Mouse (Mus musculus) hindbrain, embryonic 12.5 days (tissue): ENCODE data around the gene Stard10. TPM values are rescaled to one million over a fixed set of nuclear protein-coding genes. Genes with fewer than 3 reads are reported as not detected.

ENCODE experiments used
- ATAC-seq: fragments of 200-750 bp; cut with Nextera tagmentation; 2 replicates; pipeline ENCODE4 v1.8.0; 2017; ENCODE audit warnings: moderate TSS enrichment; ENCODE audit not compliant: low FRiP score
- H3K27ac ChIP-seq: fragments of 300-500 bp; sonication (generic); 2 replicates; pipeline ENCODE4 v1.5.1; 2016; ENCODE audit warnings: mild to moderate bottlenecking
- H3K27me3 ChIP-seq: fragments of 300-500 bp; sonication (generic); 2 replicates; pipeline ENCODE4 v1.6.1; 2016; ENCODE audit warnings: mild to moderate bottlenecking
- H3K36me3 ChIP-seq: fragments of 300-500 bp; sonication (generic); 2 replicates; pipeline ENCODE4 v1.6.1; 2016; ENCODE audit warnings: mild to moderate bottlenecking
- H3K4me1 ChIP-seq: fragments of 300-500 bp; sonication (generic); 2 replicates; pipeline ENCODE4 v1.6.1; 2016
- H3K4me2 ChIP-seq: fragments of 300-500 bp; sonication (generic); replicated peaks from 2 replicates; pipeline ENCODE4 v1.6.1; 2016; ENCODE audit warnings: mild to moderate bottlenecking
- H3K4me3 ChIP-seq: fragments of 300-500 bp; sonication (generic); 2 replicates; pipeline ENCODE4 v1.5.1; 2016; ENCODE audit warnings: mild to moderate bottlenecking
- H3K9ac ChIP-seq: fragments of 300-500 bp; sonication (generic); 2 replicates; pipeline ENCODE4 v1.6.1; 2016; ENCODE audit warnings: mild to moderate bottlenecking, moderate library complexity
- H3K9me3 ChIP-seq: fragments of 300-500 bp; sonication (generic); replicated peaks from 2 replicates; pipeline ENCODE4 v1.6.1; 2016; ENCODE audit warnings: mild to moderate bottlenecking
- WGBS: fragments of 180-500 bp; shearing (Covaris S2); methylation state at CpG from one replicate; pipeline ENCODE4 v1.1.7; 2016; 5-methylcytosine and 5-hydroxymethylcytosine counted together
- polyA plus RNA-seq: library from polyadenylated mRNA; unstranded; fragments of >200 nt; fragmentation: Nextera tagmentation; extraction: Ambion mirVana; gene quantifications from 2 replicates; pipeline ENCODE4 v1.2.1, GENCODE M21; 2016

The Stard10 gene
- polyA plus RNA-seq, 1 experiment from 2014 or later = 11.5 TPM

GRCm38 (mm10) chr7:101381512-101381911 lies 64.6 kb downstream of the Stard10 start:
- Histone ChIP-seq H3K9ac (no peak overlapping the region), H3K27me3 (no peaks in the 10 kb centered on the region), H3K4me1 (peaks cover 16% of the 10 kb centered on the region), H3K4me2 (no peak overlapping the region), H3K36me3 (no peaks in the 10 kb centered on the region), H3K27ac (no peak overlapping the region), H3K9me3 (no peaks in the 10 kb centered on the region), H3K4me3 (no peak overlapping the region)
- ATAC-seq = no peak
- WGBS = 78% methylated on average over 6 of the region's 6 CpGs

DNA sequence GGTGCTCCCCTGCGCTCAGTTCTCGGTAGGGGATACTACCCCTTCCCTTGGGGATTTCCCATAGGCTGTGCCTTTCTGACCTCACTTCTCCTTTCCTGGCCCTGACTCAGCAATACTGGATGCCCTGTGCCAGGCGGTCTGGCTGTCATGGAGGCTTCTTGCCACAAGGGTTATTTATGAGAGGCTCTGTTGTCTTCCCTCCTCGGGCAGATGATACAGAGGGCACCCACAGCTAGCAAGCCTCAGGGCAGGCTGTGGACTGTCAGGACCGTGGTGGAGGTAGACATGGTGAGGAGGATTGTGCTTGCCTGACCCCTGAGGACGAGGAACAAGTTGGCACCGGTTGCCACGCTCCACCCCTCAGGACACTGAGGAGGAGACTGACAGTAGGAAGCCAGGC lies 65.5 kb downstream of the Stard10 start:
- Histone ChIP-seq H3K4me2 (no peak overlapping the region), H3K27ac (no peak overlapping the region), H3K27me3 (no peaks in the 10 kb centered on the region), H3K36me3 (no peaks in the 10 kb centered on the region), H3K9me3 (no peaks in the 10 kb centered on the region), H3K9ac (no peak overlapping the region), H3K4me1 (peaks cover 16% of the 10 kb centered on the region), H3K4me3 (no peak overlapping the region)
- no peak for ATAC-seq
- WGBS = 72% methylated on average over 8 of the region's 8 CpGs

GRCm38 (mm10) chr7:101383756-101384155 lies 66.9 kb downstream of the Stard10 start:
- WGBS = 75% methylated on average over 3 of the region's 3 CpGs
- Histone ChIP-seq H3K4me2 (no peak overlapping the region), H3K4me1 (peaks cover 8% of the 10 kb centered on the region), H3K9ac (no peak overlapping the region), H3K36me3 (no peaks in the 10 kb centered on the region), H3K27ac (no peak overlapping the region), H3K4me3 (no peak overlapping the region), H3K27me3 (no peaks in the 10 kb centered on the region), H3K9me3 (no peaks in the 10 kb centered on the region)
- ATAC-seq = no peak

GRCm38 (mm10) chr7:101384931-101385330 lies 68.0 kb downstream of the Stard10 start:
- no peaks in the 10 kb centered on the region for H3K9me3 ChIP-seq
- no peak overlapping the region for H3K4me2 ChIP-seq
- no peak for ATAC-seq
- H3K4me1 ChIP-seq = peaks cover 8% of the 10 kb centered on the region
- no peaks in the 10 kb centered on the region for H3K27me3 ChIP-seq
- H3K36me3 ChIP-seq = no peaks in the 10 kb centered on the region
- no peak overlapping the region for H3K27ac ChIP-seq
- WGBS = 74% methylated on average over 10 of the region's 10 CpGs
- H3K4me3 ChIP-seq = no peak overlapping the region
- no peak overlapping the region for H3K9ac ChIP-seq

DNA sequence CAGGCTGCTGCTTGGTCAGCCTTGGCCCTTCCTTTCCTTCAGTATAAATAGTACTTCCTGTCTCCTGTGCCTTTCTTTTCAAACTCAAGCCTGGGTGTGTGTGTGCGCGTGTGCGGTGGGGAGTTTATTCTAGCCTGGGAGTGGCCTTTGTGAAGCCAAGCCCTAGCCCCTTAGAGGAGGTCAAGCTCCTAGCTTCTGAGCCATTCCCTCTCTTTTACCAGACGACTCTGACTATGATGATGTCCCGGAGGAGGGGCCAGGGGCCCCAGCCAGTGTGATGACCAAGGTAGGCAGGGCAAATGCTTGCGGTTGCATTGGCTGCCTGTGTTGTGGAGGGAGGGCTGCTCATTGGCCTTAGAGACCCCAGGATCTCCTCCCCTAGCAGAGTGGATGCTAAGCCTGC lies 68.4 kb downstream of the Stard10 start:
- Histone ChIP-seq H3K4me1 (peaks cover 8% of the 10 kb centered on the region), H3K4me2 (no peak overlapping the region), H3K9me3 (no peaks in the 10 kb centered on the region), H3K4me3 (no peak overlapping the region), H3K27ac (no peak overlapping the region), H3K27me3 (no peaks in the 10 kb centered on the region), H3K36me3 (no peaks in the 10 kb centered on the region), H3K9ac (no peak overlapping the region)
- no peak for ATAC-seq
- WGBS = 47% methylated on average over 6 of the region's 6 CpGs

- WGBS = 56% methylated on average over 5 of the region's 10 CpGs
Observed at GRCm38 (mm10) chr7:101385866-101386452, 69.1 kb downstream of the Stard10 start.

GRCm38 (mm10) chr7:101389256-101389655 lies 72.4 kb downstream of the Stard10 start:
- Histone ChIP-seq H3K27ac (no peak overlapping the region), H3K9me3 (no peaks in the 10 kb centered on the region), H3K9ac (no peak overlapping the region), H3K4me3 (no peak overlapping the region), H3K4me2 (no peak overlapping the region), H3K36me3 (no peaks in the 10 kb centered on the region), H3K27me3 (no peaks in the 10 kb centered on the region), H3K4me1 (peaks cover 21% of the 10 kb centered on the region)
- no peak for ATAC-seq
- WGBS = 85% methylated on average over 6 of the region's 6 CpGs

More at GRCm38 (mm10) chr7:101385866-101386452, 69.1 kb downstream of the Stard10 start:
- no peak overlapping the region for H3K9ac ChIP-seq
- H3K9me3 ChIP-seq = no peaks in the 10 kb centered on the region
- H3K27me3 ChIP-seq = no peaks in the 10 kb centered on the region
- H3K4me1 ChIP-seq = peaks cover 8% of the 10 kb centered on the region
- no peak overlapping the region for H3K4me2 ChIP-seq
- no peaks in the 10 kb centered on the region for H3K36me3 ChIP-seq
- no peak overlapping the region for H3K4me3 ChIP-seq
- no peak overlapping the region for H3K27ac ChIP-seq
- ATAC-seq = no peak

DNA sequence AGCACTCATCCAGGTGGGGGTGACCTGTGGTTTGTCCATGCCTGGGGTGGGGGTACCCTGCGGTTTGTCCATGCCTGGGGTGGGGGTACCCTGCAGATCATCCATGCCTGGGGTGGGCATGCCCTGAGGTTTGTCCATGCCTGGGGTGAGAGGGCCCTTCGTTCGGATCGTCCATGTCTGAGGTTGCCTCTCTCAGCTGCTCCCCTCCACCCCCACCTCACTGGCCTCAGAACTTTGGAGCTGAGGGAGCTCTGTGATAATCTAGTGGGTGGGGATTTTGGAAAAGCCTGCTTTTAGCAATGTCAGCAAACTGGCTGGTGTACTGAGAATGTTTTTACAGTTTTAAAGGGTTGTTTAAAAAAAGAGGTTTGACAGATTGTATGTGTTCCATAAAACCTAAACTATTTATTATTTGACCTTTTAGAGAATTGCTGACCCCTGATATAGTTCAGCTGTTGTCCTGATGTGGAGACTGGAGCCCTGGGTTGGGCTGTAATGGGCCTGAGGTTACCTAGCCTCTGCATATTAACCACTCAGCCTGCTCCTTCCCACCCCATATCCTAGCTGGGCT lies 75.1 kb downstream of the Stard10 start:
- 85% methylated on average over 4 of the region's 4 CpGs for WGBS
- no peaks in the 10 kb centered on the region for H3K27me3 ChIP-seq
- H3K9ac ChIP-seq = no peak overlapping the region
- no peaks in the 10 kb centered on the region for H3K9me3 ChIP-seq
- ATAC-seq = peak; percentile 15; the same call in 1 of the 2 replicates
- peaks cover 13% of the 10 kb centered on the region for H3K4me1 ChIP-seq
- H3K36me3 ChIP-seq = no peaks in the 10 kb centered on the region
- H3K4me3 ChIP-seq = no peak overlapping the region
- no peak overlapping the region for H3K27ac ChIP-seq
- no peak overlapping the region for H3K4me2 ChIP-seq

GRCm38 (mm10) chr7:101393015-101393414 lies 76.1 kb downstream of the Stard10 start:
- H3K27ac ChIP-seq = peak overlapping the region; percentile 36; the same call in 1 of the 2 replicates
- 64% methylated on average over 4 of the region's 4 CpGs for WGBS
- H3K4me3 ChIP-seq = no peak overlapping the region
- no peak overlapping the region for H3K9ac ChIP-seq
- H3K4me1 ChIP-seq = peaks cover 13% of the 10 kb centered on the region
- H3K4me2 ChIP-seq = no peak overlapping the region
- H3K9me3 ChIP-seq = no peaks in the 10 kb centered on the region
- H3K27me3 ChIP-seq = no peaks in the 10 kb centered on the region
- ATAC-seq = no peak
- H3K36me3 ChIP-seq = no peaks in the 10 kb centered on the region

GRCm38 (mm10) chr7:101393694-101394504 lies 77.0 kb downstream of the Stard10 start:
- ATAC-seq = peak; percentile 35; the same call in 1 of the 2 replicates
- Histone ChIP-seq H3K27ac (peak overlapping the region; percentile 49), H3K9ac (0 out of 2 replicates have a peak overlapping the region, but pooled peaks have one; percentile 14), H3K4me2 (0 out of 2 replicates have a peak overlapping the region, but pooled peaks have one; percentile 9), H3K36me3 (no peaks in the 10 kb centered on the region), H3K4me3 (no peak overlapping the region), H3K4me1 (peaks cover 13% of the 10 kb centered on the region), H3K27me3 (no peaks in the 10 kb centered on the region), H3K9me3 (no peaks in the 10 kb centered on the region)
- WGBS = 43% methylated on average over 8 of the region's 8 CpGs

- Histone ChIP-seq H3K36me3 (no peaks in the 10 kb centered on the region), H3K27me3 (no peaks in the 10 kb centered on the region), H3K4me1 (peaks cover 13% of the 10 kb centered on the region), H3K4me3 (no peak overlapping the region), H3K9me3 (no peaks in the 10 kb centered on the region), H3K27ac (peak overlapping the region; percentile 49; the same call in 1 of the 2 replicates), H3K4me2 (0 out of 2 replicates have a peak overlapping the region, but pooled peaks have one; percentile 9), H3K9ac (no peak overlapping the region)
- 69% methylated on average over 3 of the region's 3 CpGs for WGBS
- ATAC-seq = 0 out of 2 replicates have a peak, but pooled peaks have one; percentile 17
Observed at GRCm38 (mm10) chr7:101394569-101394968, 77.7 kb downstream of the Stard10 start.

DNA sequence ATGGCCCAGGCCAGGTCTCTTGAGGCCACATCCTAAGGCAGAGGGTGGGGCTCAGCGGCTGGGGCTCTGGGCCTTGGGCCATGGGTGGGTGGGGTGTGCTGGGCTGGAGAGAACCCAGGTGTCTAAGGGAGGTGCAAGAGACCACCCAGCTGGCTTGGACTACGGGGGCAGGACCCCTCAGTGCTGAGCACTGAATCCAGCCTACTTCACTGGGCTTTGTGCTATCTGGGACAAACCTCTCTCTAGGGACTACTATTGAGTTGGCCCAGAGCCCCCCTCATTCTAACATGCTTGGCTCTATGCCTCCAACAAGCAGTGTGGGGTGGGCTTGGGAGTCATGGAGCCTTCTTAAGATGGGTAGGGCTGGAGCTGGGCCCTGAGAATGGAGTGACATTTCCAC lies 78.6 kb downstream of the Stard10 start:
- H3K9me3 ChIP-seq = no peaks in the 10 kb centered on the region
- H3K4me1 ChIP-seq = peaks cover 13% of the 10 kb centered on the region
- WGBS = 82% methylated on average over 2 of the region's 2 CpGs
- no peaks in the 10 kb centered on the region for H3K36me3 ChIP-seq
- no peak overlapping the region for H3K27ac ChIP-seq
- H3K27me3 ChIP-seq = no peaks in the 10 kb centered on the region
- no peak overlapping the region for H3K4me3 ChIP-seq
- no peak overlapping the region for H3K4me2 ChIP-seq
- no peak for ATAC-seq
- no peak overlapping the region for H3K9ac ChIP-seq
